Mouse (Mus musculus): ENCODE measurements around the gene Flnb. TPM values are rescaled to one million over a fixed set of nuclear protein-coding genes. Genes with fewer than 3 reads are reported as not detected.
A peak's percentile ranks its signal among the peaks of the same experiment; 100 is the strongest.

Gene Flnb
- polyA plus RNA-seq, 1 experiment from 2014 or later = 22.7 TPM

GRCm38 (mm10) chr14:7853691-7854090 is 35.9 kb downstream of the Flnb start:
- Histone ChIP-seq H3K9me3 (replicated peaks) (no peaks in the 10 kb centered on the region), H3K27me3 (no peaks in the 10 kb centered on the region), H3K36me3 (no peaks in the 10 kb centered on the region), H3K9ac (no peak overlapping the region), H3K4me3 (replicated peaks) (no peak overlapping the region), H3K4me1 (peaks cover 54% of the 10 kb centered on the region), H3K27ac (replicated peaks) (no peak overlapping the region), H3K4me2 (replicated peaks) (no peak overlapping the region)
- WGBS = 54% methylated on average over 11 of the region's 11 CpGs
- peak; percentile 40; the same call in 1 of the 2 replicates for ATAC-seq (ENCODE audit: insufficient number of reproducible peaks, low FRiP score, low TSS enrichment, low read depth)

GRCm38 (mm10) chr14:7854366-7854765 is 36.6 kb downstream of the Flnb start:
- H3K9ac ChIP-seq = no peak overlapping the region
- peak overlapping the region; percentile 51; the same call in 1 of the 2 replicates for H3K27ac ChIP-seq (replicated peaks)
- H3K4me3 ChIP-seq (replicated peaks) = no peak overlapping the region
- H3K4me2 ChIP-seq (replicated peaks) = no peak overlapping the region
- H3K27me3 ChIP-seq = no peaks in the 10 kb centered on the region
- ATAC-seq (ENCODE audit: insufficient number of reproducible peaks, low FRiP score, low TSS enrichment, low read depth) = no peak
- H3K36me3 ChIP-seq = no peaks in the 10 kb centered on the region
- no peaks in the 10 kb centered on the region for H3K9me3 ChIP-seq (replicated peaks)
- H3K4me1 ChIP-seq = peaks cover 52% of the 10 kb centered on the region
- WGBS = 59% methylated on average over 6 of the region's 6 CpGs

GRCm38 (mm10) chr14:7855101-7855500 is 37.3 kb downstream of the Flnb start:
- ATAC-seq (ENCODE audit: insufficient number of reproducible peaks, low FRiP score, low TSS enrichment, low read depth) = no peak
- Histone ChIP-seq H3K4me2 (replicated peaks) (no peak overlapping the region), H3K9me3 (replicated peaks) (no peaks in the 10 kb centered on the region), H3K27me3 (no peaks in the 10 kb centered on the region), H3K36me3 (no peaks in the 10 kb centered on the region), H3K4me3 (replicated peaks) (no peak overlapping the region), H3K4me1 (peaks cover 52% of the 10 kb centered on the region), H3K9ac (no peak overlapping the region), H3K27ac (replicated peaks) (peak overlapping the region; percentile 51)
- WGBS = 35% methylated on average over 6 of the region's 6 CpGs

- H3K9ac ChIP-seq = no peak overlapping the region
- no peaks in the 10 kb centered on the region for H3K9me3 ChIP-seq (replicated peaks)
- H3K27me3 ChIP-seq = no peaks in the 10 kb centered on the region
- WGBS = 34% methylated on average over 5 of the region's 5 CpGs
- H3K4me2 ChIP-seq (replicated peaks) = no peak overlapping the region
- H3K4me1 ChIP-seq = peaks cover 52% of the 10 kb centered on the region
- ATAC-seq (ENCODE audit: insufficient number of reproducible peaks, low FRiP score, low TSS enrichment, low read depth) = no peak; the same call in 1 of the 2 replicates
- no peak overlapping the region for H3K4me3 ChIP-seq (replicated peaks)
- H3K27ac ChIP-seq (replicated peaks) = peak overlapping the region; percentile 8
- no peaks in the 10 kb centered on the region for H3K36me3 ChIP-seq
Observed at GRCm38 (mm10) chr14:7855501-7855900, 37.7 kb downstream of the Flnb start.

GRCm38 (mm10) chr14:7856348-7856747 is 38.6 kb downstream of the Flnb start:
- H3K27ac ChIP-seq (replicated peaks) = peak overlapping the region; percentile 8
- no peak for ATAC-seq (ENCODE audit: insufficient number of reproducible peaks, low FRiP score, low TSS enrichment, low read depth)

GRCm38 (mm10) chr14:7857835-7858234 is 40.1 kb downstream of the Flnb start:
- Histone ChIP-seq H3K4me3 (replicated peaks) (no peak overlapping the region), H3K9me3 (replicated peaks) (no peaks in the 10 kb centered on the region), H3K36me3 (no peaks in the 10 kb centered on the region), H3K27me3 (no peaks in the 10 kb centered on the region), H3K27ac (replicated peaks) (no peak overlapping the region), H3K4me2 (replicated peaks) (no peak overlapping the region), H3K9ac (no peak overlapping the region), H3K4me1 (peaks cover 40% of the 10 kb centered on the region)
- ATAC-seq (ENCODE audit: insufficient number of reproducible peaks, low FRiP score, low TSS enrichment, low read depth) = no peak
- WGBS = 96% methylated on average over 3 of the region's 3 CpGs

More at GRCm38 (mm10) chr14:7856348-7856747, 38.6 kb downstream of the Flnb start:
- Histone ChIP-seq H3K4me2 (replicated peaks) (no peak overlapping the region), H3K9me3 (replicated peaks) (no peaks in the 10 kb centered on the region), H3K4me3 (replicated peaks) (no peak overlapping the region), H3K4me1 (peaks cover 46% of the 10 kb centered on the region), H3K27me3 (no peaks in the 10 kb centered on the region), H3K36me3 (no peaks in the 10 kb centered on the region), H3K9ac (no peak overlapping the region)
- 39% methylated on average over 10 of the region's 10 CpGs for WGBS

GRCm38 (mm10) chr14:7858430-7858829 is 40.7 kb downstream of the Flnb start:
- Histone ChIP-seq H3K4me2 (replicated peaks) (no peak overlapping the region), H3K27ac (replicated peaks) (no peak overlapping the region), H3K36me3 (no peaks in the 10 kb centered on the region), H3K9ac (no peak overlapping the region), H3K4me1 (peaks cover 46% of the 10 kb centered on the region), H3K9me3 (replicated peaks) (no peaks in the 10 kb centered on the region), H3K4me3 (replicated peaks) (no peak overlapping the region), H3K27me3 (no peaks in the 10 kb centered on the region)
- WGBS = 68% methylated on average over 4 of the region's 4 CpGs
- ATAC-seq (ENCODE audit: insufficient number of reproducible peaks, low FRiP score, low TSS enrichment, low read depth) = no peak

- H3K4me1 ChIP-seq = peaks cover 39% of the 10 kb centered on the region
- H3K4me2 ChIP-seq (replicated peaks) = no peak overlapping the region
- ATAC-seq (ENCODE audit: insufficient number of reproducible peaks, low FRiP score, low TSS enrichment, low read depth) = no peak
- no peaks in the 10 kb centered on the region for H3K36me3 ChIP-seq
- H3K9ac ChIP-seq = no peak overlapping the region
- no peaks in the 10 kb centered on the region for H3K9me3 ChIP-seq (replicated peaks)
- H3K27me3 ChIP-seq = no peaks in the 10 kb centered on the region
- no peak overlapping the region for H3K4me3 ChIP-seq (replicated peaks)
- WGBS = 90% methylated on average over 8 of the region's 8 CpGs
- H3K27ac ChIP-seq (replicated peaks) = no peak overlapping the region
Observed at GRCm38 (mm10) chr14:7860525-7861154, 42.9 kb downstream of the Flnb start.

- ATAC-seq (ENCODE audit: insufficient number of reproducible peaks, low FRiP score, low TSS enrichment, low read depth) = no peak
- Histone ChIP-seq H3K4me1 (peaks cover 33% of the 10 kb centered on the region), H3K9me3 (replicated peaks) (no peaks in the 10 kb centered on the region), H3K27me3 (no peaks in the 10 kb centered on the region), H3K4me2 (replicated peaks) (no peak overlapping the region), H3K36me3 (no peaks in the 10 kb centered on the region), H3K4me3 (replicated peaks) (no peak overlapping the region), H3K9ac (no peak overlapping the region), H3K27ac (replicated peaks) (no peak overlapping the region)
- 84% methylated on average over 1 of the region's 1 CpGs for WGBS
Observed at GRCm38 (mm10) chr14:7861275-7861674, 43.5 kb downstream of the Flnb start.

GRCm38 (mm10) chr14:7862226-7862625 is 44.5 kb downstream of the Flnb start:
- H3K27me3 ChIP-seq = no peaks in the 10 kb centered on the region
- H3K4me1 ChIP-seq = peaks cover 25% of the 10 kb centered on the region
- no peak for ATAC-seq (ENCODE audit: insufficient number of reproducible peaks, low FRiP score, low TSS enrichment, low read depth)

GRCm38 (mm10) chr14:7863199-7863598 is 45.4 kb downstream of the Flnb start:
- no peak overlapping the region; the same call in 1 of the 2 replicates for H3K27ac ChIP-seq (replicated peaks)
- no peaks in the 10 kb centered on the region for H3K27me3 ChIP-seq
- no peak overlapping the region for H3K9ac ChIP-seq
- H3K4me1 ChIP-seq = peaks cover 20% of the 10 kb centered on the region
- peaks cover 9% of the 10 kb centered on the region; the same call in 1 of the 2 replicates for H3K36me3 ChIP-seq
- H3K4me2 ChIP-seq (replicated peaks) = no peak overlapping the region
- 69% methylated on average over 5 of the region's 5 CpGs for WGBS
- no peak for ATAC-seq (ENCODE audit: insufficient number of reproducible peaks, low FRiP score, low TSS enrichment, low read depth)
- H3K4me3 ChIP-seq (replicated peaks) = no peak overlapping the region
- H3K9me3 ChIP-seq (replicated peaks) = no peaks in the 10 kb centered on the region

More at GRCm38 (mm10) chr14:7862226-7862625, 44.5 kb downstream of the Flnb start:
- H3K9ac ChIP-seq = no peak overlapping the region
- no peak overlapping the region for H3K27ac ChIP-seq (replicated peaks)
- WGBS = 88% methylated on average over 2 of the region's 2 CpGs
- no peak overlapping the region for H3K4me2 ChIP-seq (replicated peaks)
- no peaks in the 10 kb centered on the region for H3K9me3 ChIP-seq (replicated peaks)
- H3K4me3 ChIP-seq (replicated peaks) = no peak overlapping the region
- no peaks in the 10 kb centered on the region for H3K36me3 ChIP-seq
